Mouse (Mus musculus) bone marrow, adult 2 months (tissue): ENCODE measurements around the gene Pts.

Experiments
- CTCF ChIP-seq: fragments of 200-500 bp; IDR thresholded peaks from 2 replicates; pipeline ENCODE4 v1.5.1; 2011; ENCODE audit warnings: low read length, control low read depth; ENCODE audit not compliant: control insufficient read depth, insufficient read depth
- POLR2A ChIP-seq: fragments of 200-500 bp; IDR thresholded peaks from 2 replicates; pipeline ENCODE4 v1.6.1; 2011; ENCODE audit warnings: low read depth, mild to moderate bottlenecking, control low read depth, low read length, borderline replicate concordance; ENCODE audit not compliant: control insufficient read depth

GRCm38 (mm10) chr9:50553547-50553946 lies 25.0 kb upstream of the Pts start:
- TF ChIP-seq POLR2A: no peak
- no peak for TF ChIP-seq CTCF
